Mouse (Mus musculus): ENCODE results near the gene Vegfb. TPM values are rescaled to one million over a fixed set of nuclear protein-coding genes. Genes with fewer than 3 reads are reported as not detected.

The Vegfb gene
- polyA plus RNA-seq, 1 experiment from 2014 or later: 53.2 TPM

GRCm38 (mm10) chr19:6990712-6991111, 3.3 kb upstream of the Vegfb start:
- Histone ChIP-seq H3K27me3 (no peaks in the 10 kb centered on the region), H3K36me3 (0 out of 2 replicates have a peak, but pooled peaks cover under 1% of the 10 kb centered on the region), H3K4me1 (peaks cover 54% of the 10 kb centered on the region), H3K9ac (no peak overlapping the region), H3K4me3 (replicated peaks) (no peak overlapping the region), H3K4me2 (replicated peaks) (no peak overlapping the region), H3K27ac (replicated peaks) (no peak overlapping the region), H3K9me3 (replicated peaks) (no peaks in the 10 kb centered on the region)
- no peak for ATAC-seq (ENCODE audit: insufficient number of reproducible peaks, low FRiP score, low TSS enrichment, low read depth)
- WGBS: 87% methylated on average over 6 of the region's 6 CpGs

- no peak for ATAC-seq (ENCODE audit: insufficient number of reproducible peaks, low FRiP score, low TSS enrichment, low read depth)
- Histone ChIP-seq H3K9me3 (replicated peaks) (no peaks in the 10 kb centered on the region), H3K4me2 (replicated peaks) (no peak overlapping the region), H3K27ac (replicated peaks) (no peak overlapping the region), H3K27me3 (no peaks in the 10 kb centered on the region), H3K9ac (no peak overlapping the region), H3K4me3 (replicated peaks) (no peak overlapping the region), H3K4me1 (peaks cover 41% of the 10 kb centered on the region), H3K36me3 (peaks cover 12% of the 10 kb centered on the region)
- 89% methylated on average over 8 of the region's 8 CpGs for WGBS
These were observed 1.8 kb upstream of the Vegfb start for GRCm38 (mm10) chr19:6989251-6989650.

GRCm38 (mm10) chr19:6987904-6988285, 444 bp upstream of the Vegfb start:
- peak overlapping the region; percentile 86 for H3K4me3 ChIP-seq (replicated peaks)
- peak overlapping the region; percentile 85 for H3K4me2 ChIP-seq (replicated peaks)
- H3K27me3 ChIP-seq: no peaks in the 10 kb centered on the region
- peak overlapping the region; percentile 90 for H3K9ac ChIP-seq
- peaks cover 37% of the 10 kb centered on the region for H3K4me1 ChIP-seq
- no peak for ATAC-seq (ENCODE audit: insufficient number of reproducible peaks, low FRiP score, low TSS enrichment, low read depth)
- peaks cover 22% of the 10 kb centered on the region for H3K36me3 ChIP-seq
- H3K27ac ChIP-seq (replicated peaks): peak overlapping the region; percentile 90
- WGBS: 2% methylated on average over 8 of the region's 8 CpGs
- H3K9me3 ChIP-seq (replicated peaks): no peaks in the 10 kb centered on the region

GRCm38 (mm10) chr19:6985951-6986708, 1.3 kb downstream of the Vegfb start:
- Histone ChIP-seq H3K9me3 (replicated peaks) (no peaks in the 10 kb centered on the region), H3K4me1 (peaks cover 30% of the 10 kb centered on the region), H3K27me3 (no peaks in the 10 kb centered on the region), H3K36me3 (peaks cover 32% of the 10 kb centered on the region), H3K27ac (replicated peaks) (no peak overlapping the region), H3K4me2 (replicated peaks) (peak overlapping the region; percentile 85), H3K9ac (peak overlapping the region; percentile 90; the same call in 1 of the 2 replicates), H3K4me3 (replicated peaks) (peak overlapping the region; percentile 86)
- WGBS: 82% methylated on average over 10 of the region's 10 CpGs
- no peak for ATAC-seq (ENCODE audit: insufficient number of reproducible peaks, low FRiP score, low TSS enrichment, low read depth)

GRCm38 (mm10) chr19:6985300-6985699, 2.2 kb downstream of the Vegfb start:
- no peak for ATAC-seq (ENCODE audit: insufficient number of reproducible peaks, low FRiP score, low TSS enrichment, low read depth)
- H3K36me3 ChIP-seq: peaks cover 32% of the 10 kb centered on the region
- no peaks in the 10 kb centered on the region for H3K9me3 ChIP-seq (replicated peaks)
- H3K9ac ChIP-seq: no peak overlapping the region
- no peak overlapping the region for H3K4me2 ChIP-seq (replicated peaks)
- no peak overlapping the region for H3K4me3 ChIP-seq (replicated peaks)
- WGBS: 85% methylated on average over 19 of the region's 19 CpGs
- H3K4me1 ChIP-seq: peaks cover 29% of the 10 kb centered on the region
- H3K27me3 ChIP-seq: no peaks in the 10 kb centered on the region
- no peak overlapping the region for H3K27ac ChIP-seq (replicated peaks)

GRCm38 (mm10) chr19:6983621-6984020, 3.8 kb downstream of the Vegfb start:
- no peak overlapping the region for H3K4me3 ChIP-seq (replicated peaks)
- no peak overlapping the region for H3K4me2 ChIP-seq (replicated peaks)
- no peaks in the 10 kb centered on the region for H3K9me3 ChIP-seq (replicated peaks)
- no peak for ATAC-seq (ENCODE audit: insufficient number of reproducible peaks, low FRiP score, low TSS enrichment, low read depth)
- 91% methylated on average over 5 of the region's 5 CpGs for WGBS
- peaks cover 40% of the 10 kb centered on the region for H3K4me1 ChIP-seq
- H3K9ac ChIP-seq: no peak overlapping the region
- H3K36me3 ChIP-seq: peaks cover 32% of the 10 kb centered on the region
- H3K27ac ChIP-seq (replicated peaks): no peak overlapping the region
- H3K27me3 ChIP-seq: no peaks in the 10 kb centered on the region

GRCm38 (mm10) chr19:6981465-6981864, 6.0 kb downstream of the Vegfb start:
- H3K4me1 ChIP-seq: peaks cover 49% of the 10 kb centered on the region
- ATAC-seq (ENCODE audit: insufficient number of reproducible peaks, low FRiP score, low TSS enrichment, low read depth): no peak
- H3K9ac ChIP-seq: no peak overlapping the region
- no peak overlapping the region for H3K27ac ChIP-seq (replicated peaks)
- no peak overlapping the region for H3K4me2 ChIP-seq (replicated peaks)
- H3K4me3 ChIP-seq (replicated peaks): peak overlapping the region; percentile 71
- H3K36me3 ChIP-seq: peaks cover 40% of the 10 kb centered on the region
- 87% methylated on average over 4 of the region's 4 CpGs for WGBS
- no peaks in the 10 kb centered on the region for H3K9me3 ChIP-seq (replicated peaks)
- H3K27me3 ChIP-seq: no peaks in the 10 kb centered on the region

- peak; percentile 90 for ATAC-seq (ENCODE audit: insufficient number of reproducible peaks, low FRiP score, low TSS enrichment, low read depth)
- no peaks in the 10 kb centered on the region for H3K27me3 ChIP-seq
- H3K4me3 ChIP-seq (replicated peaks): peak within 1 kb of the TSS; percentile 71
- no peaks in the 10 kb centered on the region for H3K9me3 ChIP-seq (replicated peaks)
- peak within 1 kb of the TSS; percentile 96 for H3K27ac ChIP-seq (replicated peaks)
- peaks cover 50% of the 10 kb centered on the region for H3K4me1 ChIP-seq
- peaks cover 38% of the 10 kb centered on the region for H3K36me3 ChIP-seq
- H3K4me2 ChIP-seq (replicated peaks): peak within 1 kb of the TSS; percentile 87
- WGBS: under 1% methylated on average over 38 of the region's 38 CpGs
- peak within 1 kb of the TSS; percentile 76 for H3K9ac ChIP-seq
These were observed 6.9 kb downstream of the Vegfb start, which contains the start of gene Fkbp2 for GRCm38 (mm10) chr19:6980381-6981093. Gene Fkbp2, minus strand, starts transcription at chr19:6980501.

- ATAC-seq (ENCODE audit: insufficient number of reproducible peaks, low FRiP score, low TSS enrichment, low read depth): peak; percentile 93
- under 1% methylated on average over 59 of the region's 59 CpGs for WGBS
- Histone ChIP-seq H3K4me1 (peaks cover 52% of the 10 kb centered on the region), H3K36me3 (peaks cover 30% of the 10 kb centered on the region), H3K9me3 (replicated peaks) (no peaks in the 10 kb centered on the region), H3K4me3 (replicated peaks) (peak overlapping the region; percentile 71), H3K4me2 (replicated peaks) (peak overlapping the region; percentile 87), H3K9ac (peak overlapping the region; percentile 76), H3K27ac (replicated peaks) (peak overlapping the region; percentile 96), H3K27me3 (no peaks in the 10 kb centered on the region)
These were observed 7.7 kb downstream of the Vegfb start for GRCm38 (mm10) chr19:6979486-6980380.

- peaks cover 25% of the 10 kb centered on the region for H3K36me3 ChIP-seq
- H3K4me3 ChIP-seq (replicated peaks): peak overlapping the region; percentile 71
- H3K4me1 ChIP-seq: peaks cover 53% of the 10 kb centered on the region
- H3K27me3 ChIP-seq: no peaks in the 10 kb centered on the region
- peak overlapping the region; percentile 81 for H3K27ac ChIP-seq (replicated peaks)
- no peaks in the 10 kb centered on the region for H3K9me3 ChIP-seq (replicated peaks)
- H3K4me2 ChIP-seq (replicated peaks): peak overlapping the region; percentile 87
- WGBS: 10% methylated on average over 11 of the region's 11 CpGs
- no peak for ATAC-seq (ENCODE audit: insufficient number of reproducible peaks, low FRiP score, low TSS enrichment, low read depth)
- H3K9ac ChIP-seq: peak overlapping the region; percentile 76
These were observed 8.4 kb downstream of the Vegfb start for GRCm38 (mm10) chr19:6979001-6979479.

- ATAC-seq (ENCODE audit: insufficient number of reproducible peaks, low FRiP score, low TSS enrichment, low read depth): no peak
- peak overlapping the region; percentile 81 for H3K27ac ChIP-seq (replicated peaks)
- no peaks in the 10 kb centered on the region for H3K9me3 ChIP-seq (replicated peaks)
- peaks cover 57% of the 10 kb centered on the region for H3K4me1 ChIP-seq
- peak overlapping the region; percentile 87 for H3K4me2 ChIP-seq (replicated peaks)
- no peaks in the 10 kb centered on the region for H3K27me3 ChIP-seq
- peak overlapping the region; percentile 71 for H3K4me3 ChIP-seq (replicated peaks)
- no peak overlapping the region for H3K9ac ChIP-seq
- WGBS: 34% methylated on average over 3 of the region's 3 CpGs
- peaks cover 21% of the 10 kb centered on the region for H3K36me3 ChIP-seq
These were observed 8.8 kb downstream of the Vegfb start for GRCm38 (mm10) chr19:6978639-6978974.

Data from embryonic facial prominence, embryonic 15.5 days (tissue).